Mouse (Mus musculus) limb, embryonic 11.5 days (tissue): ENCODE data around the gene H2al1f. TPM values are rescaled to one million over a fixed set of nuclear protein-coding genes. Genes with fewer than 3 reads are reported as not detected.
"Not testable (repeated sequence)": the region's sequence is repeated elsewhere in the genome, so short reads cannot be mapped to it uniquely, and the experiment has no call there.

Experiments
- ATAC-seq: fragments of 200-750 bp; cut with Nextera tagmentation; 2 replicates; pipeline ENCODE4 v1.8.0; 2017; ENCODE audit warnings: low read depth; ENCODE audit not compliant: insufficient number of reproducible peaks, low FRiP score, low TSS enrichment
- DNase-seq: peaks from one replicate; pipeline ENCODE4 v3.0.0-alpha.2; 2015; ENCODE audit warnings: low spot score
- H3K27ac ChIP-seq: fragments of 300-500 bp; sonication (generic); replicated peaks from 2 replicates; pipeline ENCODE4 v1.5.1; 2014; ENCODE audit warnings: low read depth, mild to moderate bottlenecking, low read length
- H3K27me3 ChIP-seq: fragments of 300-500 bp; sonication (generic); 2 replicates; pipeline ENCODE4 v1.6.1; 2014; ENCODE audit warnings: mild to moderate bottlenecking, low read length, mixed read lengths; ENCODE audit not compliant: control insufficient read depth, insufficient read depth
- H3K36me3 ChIP-seq: fragments of 300-500 bp; sonication (generic); 2 replicates; pipeline ENCODE4 v1.6.1; 2014; ENCODE audit warnings: mild to moderate bottlenecking, low read length, moderate library complexity, mixed read lengths; ENCODE audit not compliant: control insufficient read depth, insufficient read depth
- H3K4me1 ChIP-seq: fragments of 300-500 bp; sonication (generic); 2 replicates; pipeline ENCODE4 v1.6.1; 2014; ENCODE audit warnings: low read length, mixed read lengths; ENCODE audit not compliant: control insufficient read depth, insufficient read depth
- H3K4me2 ChIP-seq: fragments of 300-500 bp; sonication (generic); 2 replicates; pipeline ENCODE4 v1.6.1; 2014; ENCODE audit warnings: low read depth, mild to moderate bottlenecking, moderate library complexity; ENCODE audit not compliant: severe bottlenecking
- H3K4me3 ChIP-seq: fragments of 300-500 bp; sonication (generic); 2 replicates; pipeline ENCODE4 v1.5.1; 2014; ENCODE audit warnings: low read depth, low read length
- H3K9ac ChIP-seq: fragments of 300-500 bp; sonication (generic); 2 replicates; pipeline ENCODE4 v1.6.1; 2014; ENCODE audit warnings: mild to moderate bottlenecking, low read length
- H3K9me3 ChIP-seq: fragments of 300-500 bp; sonication (generic); 2 replicates; pipeline ENCODE4 v1.6.1; 2016; ENCODE audit warnings: low read length; ENCODE audit not compliant: control insufficient read depth
- WGBS: fragments of 180-500 bp; shearing (Covaris S2); extraction: QIAGEN DNeasy Blood & Tissue Kit; methylation state at CpG from one replicate; pipeline ENCODE4 v1.1.7; 2014; 5-methylcytosine and 5-hydroxymethylcytosine counted together
- polyA plus RNA-seq: library from polyadenylated mRNA; unstranded; fragments of >200 nt; fragmentation: Nextera tagmentation; extraction: Ambion mirVana; gene quantifications from 2 replicates; pipeline ENCODE4 v1.2.1, GENCODE M21; 2014

Gene H2al1f
- polyA plus RNA-seq: not detected in 2 replicates

GRCm38 (mm10) chrX:11314858-11315257, at the start of gene H2al1f:
TSS of gene H2al1f (plus strand) at chrX:11315158.
- H3K9me3 ChIP-seq, H3K4me1 ChIP-seq, H3K27ac ChIP-seq, ATAC-seq, H3K27me3 ChIP-seq, H3K4me2 ChIP-seq, H3K9ac ChIP-seq, DNase-seq, H3K36me3 ChIP-seq, H3K4me3 ChIP-seq: not testable (repeated sequence)
- WGBS: no CpG with 5 or more reads among the region's 6 CpGs

- Histone ChIP-seq H3K9me3 (no peaks in the 10 kb centered on the region), H3K4me1 (no peaks in the 10 kb centered on the region), H3K36me3 (no peaks in the 10 kb centered on the region), H3K4me2 (no peak overlapping the region), H3K9ac (no peak overlapping the region), H3K27me3 (no peaks in the 10 kb centered on the region), H3K27ac (no peak overlapping the region), H3K4me3 (no peak overlapping the region)
- DNase-seq (no peak), ATAC-seq (no peak)
- 58% methylated on average over 7 of the region's 7 CpGs for WGBS
These were observed 47.2 kb upstream of the H2al1f start for GRCm38 (mm10) chrX:11267791-11268190.

- H3K4me1 ChIP-seq: no peaks in the 10 kb centered on the region
- H3K4me2 ChIP-seq: no peak overlapping the region
- no peak for DNase-seq
- H3K4me3 ChIP-seq: no peak overlapping the region
- no peak overlapping the region for H3K9ac ChIP-seq
- no peak overlapping the region for H3K27ac ChIP-seq
- no peaks in the 10 kb centered on the region for H3K27me3 ChIP-seq
- WGBS: 89% methylated on average over 3 of the region's 3 CpGs
- no peaks in the 10 kb centered on the region for H3K36me3 ChIP-seq
- no peaks in the 10 kb centered on the region for H3K9me3 ChIP-seq
- ATAC-seq: no peak
These were observed 45.9 kb upstream of the H2al1f start for GRCm38 (mm10) chrX:11269074-11269473.

- Histone ChIP-seq H3K4me3 (no peak overlapping the region), H3K27me3 (peaks cover 7% of the 10 kb centered on the region; the same call in 1 of the 2 replicates), H3K4me2 (no peak overlapping the region), H3K27ac (no peak overlapping the region), H3K9ac (no peak overlapping the region), H3K4me1 (no peaks in the 10 kb centered on the region), H3K9me3 (no peaks in the 10 kb centered on the region), H3K36me3 (no peaks in the 10 kb centered on the region)
- no peak for ATAC-seq
- 89% methylated on average over 3 of the region's 3 CpGs for WGBS
- DNase-seq: no peak
These were observed 41.8 kb upstream of the H2al1f start for GRCm38 (mm10) chrX:11273190-11273589.

- WGBS: 91% methylated on average over 6 of the region's 6 CpGs
- H3K4me2 ChIP-seq: no peak overlapping the region
- no peaks in the 10 kb centered on the region for H3K4me1 ChIP-seq
- H3K4me3 ChIP-seq: no peak overlapping the region
- ATAC-seq (no peak), DNase-seq (no peak)
- H3K9ac ChIP-seq: no peak overlapping the region
- no peaks in the 10 kb centered on the region for H3K9me3 ChIP-seq
- no peak overlapping the region for H3K27ac ChIP-seq
- no peaks in the 10 kb centered on the region for H3K36me3 ChIP-seq
- H3K27me3 ChIP-seq: peaks cover 7% of the 10 kb centered on the region; the same call in 1 of the 2 replicates
These were observed 37.9 kb upstream of the H2al1f start for GRCm38 (mm10) chrX:11277083-11277482.

- H3K4me1 ChIP-seq: no peaks in the 10 kb centered on the region
- no peak overlapping the region for H3K9ac ChIP-seq
- no peak overlapping the region for H3K27ac ChIP-seq
- 63% methylated on average over 2 of the region's 2 CpGs for WGBS
- ATAC-seq (no peak), DNase-seq (no peak)
- no peaks in the 10 kb centered on the region for H3K36me3 ChIP-seq
- peaks cover 7% of the 10 kb centered on the region; the same call in 1 of the 2 replicates for H3K27me3 ChIP-seq
- H3K9me3 ChIP-seq: no peaks in the 10 kb centered on the region
- H3K4me2 ChIP-seq: no peak overlapping the region
- H3K4me3 ChIP-seq: no peak overlapping the region
These were observed 34.2 kb upstream of the H2al1f start for GRCm38 (mm10) chrX:11280741-11281140.

GRCm38 (mm10) chrX:11288306-11288882, 26.6 kb upstream of the H2al1f start:
- no peak for ATAC-seq
- WGBS: 77% methylated on average over 14 of the region's 14 CpGs
- Histone ChIP-seq H3K4me3 (no peak overlapping the region), H3K9me3 (no peaks in the 10 kb centered on the region), H3K4me1 (no peaks in the 10 kb centered on the region), H3K9ac (no peak overlapping the region), H3K27ac (no peak overlapping the region), H3K27me3 (peaks cover 6% of the 10 kb centered on the region; the same call in 1 of the 2 replicates), H3K36me3 (no peaks in the 10 kb centered on the region), H3K4me2 (no peak overlapping the region)
- no peak for DNase-seq

GRCm38 (mm10) chrX:11289244-11289643, 25.7 kb upstream of the H2al1f start:
- Histone ChIP-seq H3K4me1 (no peaks in the 10 kb centered on the region), H3K4me3 (no peak overlapping the region), H3K27me3 (peaks cover 6% of the 10 kb centered on the region; the same call in 1 of the 2 replicates), H3K9ac (no peak overlapping the region), H3K36me3 (no peaks in the 10 kb centered on the region), H3K9me3 (no peaks in the 10 kb centered on the region), H3K27ac (no peak overlapping the region), H3K4me2 (no peak overlapping the region)
- DNase-seq: no peak
- 76% methylated on average over 4 of the region's 4 CpGs for WGBS
- ATAC-seq: no peak

GRCm38 (mm10) chrX:11298957-11299356, 16.0 kb upstream of the H2al1f start, which contains the start of gene H2al1a:
TSS of gene H2al1a (plus strand) at chrX:11299257.
- not testable (repeated sequence) for H3K4me2 ChIP-seq, H3K36me3 ChIP-seq, ATAC-seq, DNase-seq, H3K27me3 ChIP-seq, H3K27ac ChIP-seq, H3K9ac ChIP-seq, H3K4me1 ChIP-seq, H3K4me3 ChIP-seq, H3K9me3 ChIP-seq
- WGBS: no CpG with 5 or more reads among the region's 3 CpGs
